Mouse (Mus musculus) hindlimb bud, embryonic 11.5 days (tissue): ENCODE data around the gene 1110008P14Rik.

Experiments
- DNase-seq: peaks from one replicate; pipeline ENCODE4 v3.0.0-alpha.2; 2012; ENCODE audit warnings: low read depth, low spot score; ENCODE audit errors: extremely low spot score

The 1110008P14Rik gene

GRCm38 (mm10) chr2:32344056-32344455 is 37.7 kb downstream of the 1110008P14Rik start:
- DNase-seq = no peak

GRCm38 (mm10) chr2:32343351-32343671 is 38.4 kb downstream of the 1110008P14Rik start:
- DNase-seq = no peak

- DNase-seq = no peak
Measured at GRCm38 (mm10) chr2:32342539-32343350, 39.0 kb downstream of the 1110008P14Rik start.

GRCm38 (mm10) chr2:32342039-32342438 is 39.7 kb downstream of the 1110008P14Rik start:
- DNase-seq = no peak

- DNase-seq = no peak
Measured at GRCm38 (mm10) chr2:32341634-32341939, 40.2 kb downstream of the 1110008P14Rik start.

- DNase-seq = no peak
Measured at GRCm38 (mm10) chr2:32340836-32341633, 40.7 kb downstream of the 1110008P14Rik start.

GRCm38 (mm10) chr2:32339912-32340642 is 41.7 kb downstream of the 1110008P14Rik start:
- no peak for DNase-seq

DNA sequence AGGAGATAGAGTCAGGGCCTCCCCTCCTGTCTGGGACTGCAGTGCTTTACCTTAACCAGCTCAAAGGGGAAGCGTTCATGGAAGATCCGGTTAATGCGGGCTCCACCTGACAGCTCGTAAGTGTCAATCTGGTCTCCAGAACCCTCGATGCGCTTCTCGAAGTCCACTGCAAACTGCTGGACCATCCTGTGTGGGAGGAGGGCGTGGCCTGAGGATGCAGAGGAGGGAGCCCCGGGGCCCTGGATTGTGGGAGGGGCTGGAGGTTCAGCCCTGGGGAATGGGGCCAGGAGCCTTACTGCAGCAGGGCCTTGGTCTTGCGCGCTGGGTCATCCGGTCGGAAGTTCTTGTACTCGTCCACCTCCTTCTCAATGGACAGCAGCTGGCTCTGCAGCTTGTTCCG is 45.9 kb downstream of the 1110008P14Rik start:
- DNase-seq = no peak

DNA sequence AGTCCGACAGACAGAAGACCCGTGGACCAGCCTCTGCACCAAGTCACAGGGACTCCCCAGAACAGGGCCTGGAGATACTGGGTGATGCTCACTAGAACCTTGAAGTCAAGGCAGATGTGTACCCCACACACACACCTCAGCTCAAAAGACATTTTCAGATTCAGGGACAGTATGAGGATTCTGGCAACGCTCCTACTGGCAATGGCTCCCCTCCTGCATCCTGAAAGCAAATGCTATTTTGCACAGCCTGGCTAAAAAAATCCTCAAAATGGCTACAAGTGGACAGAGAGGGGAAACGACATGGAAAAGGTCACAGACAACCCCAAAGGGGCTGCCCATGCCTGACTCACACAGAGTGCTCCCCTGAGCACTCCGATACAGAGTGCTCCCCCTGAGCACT is 49.6 kb downstream of the 1110008P14Rik start:
- DNase-seq = no peak

DNA sequence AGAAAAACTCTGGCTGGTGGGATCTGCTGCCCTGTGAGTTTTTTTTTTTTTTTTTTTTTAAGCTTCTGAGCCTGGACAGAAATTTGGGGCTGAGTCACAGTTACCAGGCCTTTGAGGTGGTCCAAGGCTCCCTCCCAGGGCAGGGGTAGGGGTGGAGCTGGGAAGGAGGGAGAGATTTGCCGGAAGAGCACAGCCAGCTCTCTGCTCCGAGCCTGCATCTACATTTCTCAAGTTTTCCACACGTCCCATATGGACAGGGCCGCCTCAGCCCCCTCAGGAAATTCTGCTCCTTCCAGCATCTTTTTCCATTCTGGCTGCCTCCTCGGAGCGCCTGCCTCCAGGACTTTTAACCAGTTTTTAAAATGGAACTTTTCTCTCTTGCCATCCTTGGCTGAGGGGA is 52.2 kb downstream of the 1110008P14Rik start:
- no peak for DNase-seq

GRCm38 (mm10) chr2:32328911-32329460 is 52.8 kb downstream of the 1110008P14Rik start:
- no peak for DNase-seq

DNA sequence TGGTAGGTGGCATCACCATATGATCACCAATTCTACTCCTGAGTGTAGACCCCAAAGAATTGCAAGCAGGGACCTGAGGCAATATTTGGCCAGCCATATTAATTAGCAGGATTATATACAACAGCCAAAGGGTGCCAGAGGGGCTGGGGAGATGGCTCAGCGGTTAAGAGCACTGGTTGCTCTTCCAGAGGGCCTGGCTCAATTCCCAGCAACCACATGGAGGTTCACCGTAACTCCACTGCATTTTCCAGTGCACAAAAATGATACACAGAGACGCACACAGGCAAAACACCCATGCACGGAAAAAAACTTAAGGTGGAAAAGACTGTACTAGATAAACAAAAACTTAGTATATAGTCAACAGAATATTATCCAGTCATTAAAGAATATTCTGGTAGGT is 54.5 kb downstream of the 1110008P14Rik start:
- DNase-seq = no peak
